Mouse (Mus musculus) forebrain, embryonic 16.5 days (tissue): ENCODE measurements around the gene Daam1. TPM values are rescaled to one million over a fixed set of nuclear protein-coding genes. Genes with fewer than 3 reads are reported as not detected.
A peak's percentile ranks its signal among the peaks of the same experiment; 100 is the strongest.

Experiments
- ATAC-seq: fragments of 200-750 bp; cut with Nextera tagmentation; 2 replicates; pipeline ENCODE4 v1.8.0; 2017; ENCODE audit warnings: mild to moderate bottlenecking, moderate library complexity
- H3K27ac ChIP-seq: fragments of 300-500 bp; sonication (generic); 2 replicates; pipeline ENCODE4 v1.5.1; 2014; ENCODE audit warnings: low read length, control low read depth
- H3K27me3 ChIP-seq: fragments of 300-500 bp; sonication (generic); replicated peaks from 2 replicates; pipeline ENCODE4 v1.6.1; 2014; ENCODE audit warnings: low read length; ENCODE audit not compliant: control insufficient read depth, insufficient read depth
- H3K36me3 ChIP-seq: fragments of 300-500 bp; sonication (generic); 2 replicates; pipeline ENCODE4 v1.6.1; 2014; ENCODE audit not compliant: control insufficient read depth, insufficient read depth
- H3K4me1 ChIP-seq: fragments of 300-500 bp; sonication (generic); replicated peaks from 2 replicates; pipeline ENCODE4 v1.6.1; 2014; ENCODE audit warnings: low read length; ENCODE audit not compliant: control insufficient read depth, insufficient read depth
- H3K4me2 ChIP-seq: fragments of 300-500 bp; sonication (generic); 2 replicates; pipeline ENCODE4 v1.6.1; 2014; ENCODE audit warnings: mild to moderate bottlenecking, low read length, control low read depth
- H3K4me3 ChIP-seq: fragments of 300-500 bp; sonication (generic); replicated peaks from 2 replicates; pipeline ENCODE4 v1.5.1; 2014; ENCODE audit warnings: mild to moderate bottlenecking, low read length, control low read depth
- H3K9ac ChIP-seq: fragments of 300-500 bp; sonication (generic); replicated peaks from 2 replicates; pipeline ENCODE4 v1.6.1; 2014; ENCODE audit warnings: low read depth, low read length, control low read depth
- H3K9me3 ChIP-seq: fragments of 300-500 bp; sonication (generic); 2 replicates; pipeline ENCODE4 v1.6.1; 2016; ENCODE audit warnings: low read length; ENCODE audit not compliant: control insufficient read depth
- WGBS: fragments of 180-500 bp; shearing (Covaris S2); extraction: QIAGEN DNeasy Blood & Tissue Kit; methylation state at CpG from one replicate; pipeline ENCODE4 v1.1.7; 2014; 5-methylcytosine and 5-hydroxymethylcytosine counted together
- polyA plus RNA-seq: library from polyadenylated mRNA; unstranded; fragments of >200 nt; fragmentation: Nextera tagmentation; extraction: Ambion mirVana; gene quantifications from 2 replicates; pipeline ENCODE4 v1.2.1, GENCODE M21; 2015

The Daam1 gene
- polyA plus RNA-seq, result 28.1 and 29.7 TPM in 2 replicates

GRCm38 (mm10) chr12:71830607-71831257 lies at the start of gene Daam1:
Gene Daam1, plus strand, starts transcription at chr12:71831078.
- Histone ChIP-seq H3K27ac (peak within 1 kb of the TSS; percentile 95), H3K4me2 (peak within 1 kb of the TSS; percentile 82), H3K4me3 (peak within 1 kb of the TSS; percentile 96), H3K9ac (peak within 1 kb of the TSS; percentile 90), H3K4me1 (peaks cover 27% of the 10 kb centered on the region), H3K36me3 (no peaks in the 10 kb centered on the region), H3K9me3 (no peaks in the 10 kb centered on the region), H3K27me3 (no peaks in the 10 kb centered on the region)
- WGBS, result under 1% methylated on average over 35 of the region's 35 CpGs
- ATAC-seq, result peak; percentile 100

- 68% methylated on average over 7 of the region's 7 CpGs for WGBS
- no peak overlapping the region for H3K9ac ChIP-seq
- H3K4me3 ChIP-seq, result no peak overlapping the region
- H3K36me3 ChIP-seq, result no peaks in the 10 kb centered on the region
- H3K27ac ChIP-seq, result no peak overlapping the region
- ATAC-seq, result no peak
- H3K27me3 ChIP-seq, result no peaks in the 10 kb centered on the region
- H3K4me2 ChIP-seq, result no peak overlapping the region
- no peaks in the 10 kb centered on the region for H3K9me3 ChIP-seq
- 0 out of 2 replicates have a peak, but pooled peaks cover 3% of the 10 kb centered on the region for H3K4me1 ChIP-seq
Measured at GRCm38 (mm10) chr12:71781220-71781619, 49.7 kb upstream of the Daam1 start.

DNA sequence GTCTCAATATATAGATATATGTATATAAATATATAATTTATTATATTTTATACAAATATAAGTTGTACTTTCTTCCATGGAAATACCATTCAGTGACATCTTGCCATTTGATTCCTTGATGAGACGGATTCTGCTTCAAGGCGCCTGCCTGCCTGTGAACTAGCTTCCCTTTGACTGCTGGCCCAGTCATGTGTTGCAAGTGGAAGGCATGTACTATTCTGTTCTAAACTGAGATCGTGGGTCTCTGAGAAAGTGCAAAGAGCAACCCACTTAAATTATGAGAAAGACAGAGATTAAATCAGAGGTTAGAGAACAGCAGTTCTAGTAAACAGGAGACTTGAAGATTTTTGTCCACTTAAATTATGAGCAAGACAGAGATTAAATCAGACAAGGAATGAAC lies 46.9 kb upstream of the Daam1 start:
- H3K9ac ChIP-seq, result no peak overlapping the region
- H3K4me1 ChIP-seq, result 0 out of 2 replicates have a peak, but pooled peaks cover 3% of the 10 kb centered on the region
- WGBS, result 66% methylated on average over 3 of the region's 3 CpGs
- H3K4me3 ChIP-seq, result no peak overlapping the region
- no peaks in the 10 kb centered on the region for H3K9me3 ChIP-seq
- H3K36me3 ChIP-seq, result no peaks in the 10 kb centered on the region; the same call in 1 of the 2 replicates
- no peak for ATAC-seq
- H3K4me2 ChIP-seq, result no peak overlapping the region
- no peaks in the 10 kb centered on the region for H3K27me3 ChIP-seq
- no peak overlapping the region for H3K27ac ChIP-seq

DNA sequence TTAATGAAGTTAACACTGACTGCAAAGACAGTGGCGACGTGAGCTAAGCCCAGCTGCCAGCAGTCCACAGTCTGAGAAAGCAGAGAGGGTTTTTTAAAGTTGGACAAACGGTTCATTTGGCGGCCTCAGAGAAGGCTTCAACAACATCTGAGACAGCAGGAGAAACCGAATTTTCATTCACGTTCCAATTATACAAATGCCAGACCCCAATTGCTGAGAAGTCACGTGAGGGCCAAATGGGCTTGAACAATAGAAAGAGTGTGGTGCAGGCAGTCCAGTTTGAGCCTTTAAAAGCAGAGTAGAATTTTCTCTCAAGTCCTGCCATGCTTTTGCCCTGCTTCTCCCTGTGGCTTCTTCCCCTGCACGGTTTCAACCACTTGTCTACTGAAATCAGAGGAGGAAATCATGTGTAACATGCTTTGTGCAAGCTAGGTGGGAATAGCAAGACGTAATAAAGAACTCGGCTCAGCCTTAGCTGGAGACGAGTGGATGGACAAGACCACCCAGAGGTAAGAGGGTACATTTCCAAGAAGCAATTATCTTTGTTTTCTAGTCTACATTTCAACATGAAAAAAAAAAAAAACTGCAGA lies 46.1 kb upstream of the Daam1 start:
- Histone ChIP-seq H3K9me3 (no peaks in the 10 kb centered on the region), H3K4me1 (0 out of 2 replicates have a peak, but pooled peaks cover 3% of the 10 kb centered on the region), H3K27ac (no peak overlapping the region), H3K36me3 (no peaks in the 10 kb centered on the region; the same call in 1 of the 2 replicates), H3K9ac (no peak overlapping the region), H3K27me3 (no peaks in the 10 kb centered on the region), H3K4me2 (no peak overlapping the region), H3K4me3 (no peak overlapping the region)
- ATAC-seq, result no peak; the same call in 1 of the 2 replicates
- 23% methylated on average over 11 of the region's 11 CpGs for WGBS

DNA sequence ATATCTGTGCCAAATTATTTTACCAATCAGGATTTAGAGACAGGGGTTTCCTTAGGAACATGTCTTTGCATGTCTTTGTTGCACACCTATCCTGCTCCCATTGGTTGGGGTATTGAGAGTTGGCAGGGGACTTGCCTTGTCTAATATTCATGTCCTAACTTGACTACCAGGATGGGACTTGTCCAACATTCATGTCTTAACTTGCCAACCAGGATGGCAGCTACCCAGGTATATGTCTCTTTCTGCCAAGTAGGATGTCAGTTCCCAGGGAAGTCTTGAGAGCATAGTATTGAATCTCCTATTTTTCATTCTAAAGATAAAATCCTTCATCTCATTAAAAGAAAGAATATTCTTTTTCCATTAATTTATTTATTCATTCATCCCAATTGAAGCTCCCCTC lies 44.4 kb upstream of the Daam1 start:
- H3K27me3 ChIP-seq, result no peaks in the 10 kb centered on the region
- H3K36me3 ChIP-seq, result no peaks in the 10 kb centered on the region; the same call in 1 of the 2 replicates
- H3K4me2 ChIP-seq, result no peak overlapping the region
- H3K4me3 ChIP-seq, result no peak overlapping the region
- H3K9me3 ChIP-seq, result no peaks in the 10 kb centered on the region
- H3K4me1 ChIP-seq, result 0 out of 2 replicates have a peak, but pooled peaks cover 3% of the 10 kb centered on the region
- H3K9ac ChIP-seq, result no peak overlapping the region
- H3K27ac ChIP-seq, result no peak overlapping the region
- no peak for ATAC-seq

DNA sequence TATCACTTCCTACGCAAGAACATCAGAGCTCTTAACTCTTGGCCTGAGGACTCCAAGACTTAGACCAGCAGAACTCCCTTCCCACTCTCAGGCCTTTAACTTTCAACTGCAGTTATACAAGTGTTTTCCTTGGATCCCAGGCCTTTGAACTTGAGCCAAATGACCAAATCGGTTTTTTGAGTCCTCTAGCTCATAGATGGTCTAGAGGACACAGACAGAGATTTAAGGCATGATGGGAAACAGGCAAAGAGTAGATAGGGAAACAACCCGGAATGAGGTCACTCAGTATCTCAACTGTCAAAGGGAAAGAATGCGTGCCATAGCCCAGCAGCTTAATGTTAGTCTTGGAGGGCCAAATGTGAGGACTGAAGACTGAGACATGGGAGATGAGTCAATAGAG lies 42.1 kb upstream of the Daam1 start:
- Histone ChIP-seq H3K9ac (no peak overlapping the region), H3K27me3 (no peaks in the 10 kb centered on the region), H3K4me3 (no peak overlapping the region), H3K4me2 (no peak overlapping the region), H3K4me1 (0 out of 2 replicates have a peak, but pooled peaks cover 3% of the 10 kb centered on the region), H3K9me3 (no peaks in the 10 kb centered on the region), H3K27ac (no peak overlapping the region), H3K36me3 (no peaks in the 10 kb centered on the region; the same call in 1 of the 2 replicates)
- 88% methylated on average over 4 of the region's 4 CpGs for WGBS
- no peak for ATAC-seq

DNA sequence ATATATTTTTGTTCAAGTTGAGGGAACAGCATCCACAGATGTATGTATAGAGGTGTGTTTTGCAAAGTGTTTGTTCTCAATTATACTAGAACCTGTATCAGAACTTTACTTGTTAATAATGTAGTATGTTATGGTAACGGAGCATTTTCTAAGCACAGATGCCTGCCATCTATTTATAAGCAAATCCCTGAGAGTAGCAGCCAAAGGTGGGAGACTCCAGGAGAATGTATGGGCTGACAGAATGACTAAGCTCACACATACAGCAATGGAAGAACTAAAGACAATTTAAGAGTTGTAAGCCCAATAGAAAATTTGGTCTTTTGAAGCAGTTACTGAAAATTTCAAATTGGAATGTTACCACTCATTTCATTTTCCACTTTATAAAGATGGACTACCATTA lies 40.3 kb upstream of the Daam1 start:
- no peaks in the 10 kb centered on the region; the same call in 1 of the 2 replicates for H3K36me3 ChIP-seq

DNA sequence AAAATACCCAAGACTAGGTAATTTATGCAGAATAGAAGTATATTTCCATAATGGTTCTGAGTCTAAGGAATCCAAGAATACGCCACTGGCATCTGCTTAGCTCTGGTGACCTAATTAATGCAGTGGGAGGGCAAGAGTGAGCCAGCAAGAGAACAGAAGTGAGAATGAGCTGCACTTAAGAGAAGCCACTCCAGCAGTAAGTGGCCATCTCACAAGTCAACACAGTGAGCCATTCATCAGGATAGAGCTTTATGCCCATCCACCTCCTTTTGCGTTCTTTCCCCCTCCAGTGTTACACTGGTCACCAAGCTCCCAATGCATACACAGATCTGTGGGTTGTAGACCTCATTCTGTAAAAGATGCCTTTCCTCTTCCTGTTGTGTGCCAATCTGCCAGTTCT lies 37.8 kb upstream of the Daam1 start:
- H3K4me3 ChIP-seq, result no peak overlapping the region
- no peak overlapping the region for H3K27ac ChIP-seq
- no peaks in the 10 kb centered on the region for H3K9me3 ChIP-seq
- H3K9ac ChIP-seq, result no peak overlapping the region
- peaks cover 6% of the 10 kb centered on the region for H3K4me1 ChIP-seq
- 77% methylated on average over 2 of the region's 2 CpGs for WGBS
- no peak for ATAC-seq
- H3K36me3 ChIP-seq, result no peaks in the 10 kb centered on the region
- no peaks in the 10 kb centered on the region for H3K27me3 ChIP-seq
- no peak overlapping the region for H3K4me2 ChIP-seq

More for the DNA sequence above, 40.3 kb upstream of the Daam1 start:
- no peaks in the 10 kb centered on the region for H3K27me3 ChIP-seq
- no peak overlapping the region for H3K4me2 ChIP-seq
- ATAC-seq, result no peak
- no peaks in the 10 kb centered on the region for H3K4me1 ChIP-seq
- 72% methylated on average over 1 of the region's 1 CpGs for WGBS
- H3K27ac ChIP-seq, result no peak overlapping the region
- H3K9me3 ChIP-seq, result no peaks in the 10 kb centered on the region
- no peak overlapping the region for H3K9ac ChIP-seq
- no peak overlapping the region for H3K4me3 ChIP-seq

- no peak overlapping the region for H3K4me3 ChIP-seq
- no peak overlapping the region for H3K27ac ChIP-seq
- no peak for ATAC-seq
- H3K9me3 ChIP-seq, result no peaks in the 10 kb centered on the region
- no peak overlapping the region for H3K9ac ChIP-seq
- peaks cover 6% of the 10 kb centered on the region for H3K4me1 ChIP-seq
- WGBS, result 65% methylated on average over 4 of the region's 4 CpGs
- H3K27me3 ChIP-seq, result no peaks in the 10 kb centered on the region
- no peak overlapping the region for H3K4me2 ChIP-seq
- no peaks in the 10 kb centered on the region for H3K36me3 ChIP-seq
Measured at GRCm38 (mm10) chr12:71795626-71796025, 35.3 kb upstream of the Daam1 start.
